Mouse (Mus musculus): ENCODE data around the gene Lrch1. TPM values are rescaled to one million over a fixed set of nuclear protein-coding genes. Genes with fewer than 3 reads are reported as not detected.

The Lrch1 gene
- total RNA-seq (2015), result 16.8 and 19.5 TPM in 2 replicates
- 17.2 and 18.2 TPM in 2 replicates for total RNA-seq (2017)

DNA sequence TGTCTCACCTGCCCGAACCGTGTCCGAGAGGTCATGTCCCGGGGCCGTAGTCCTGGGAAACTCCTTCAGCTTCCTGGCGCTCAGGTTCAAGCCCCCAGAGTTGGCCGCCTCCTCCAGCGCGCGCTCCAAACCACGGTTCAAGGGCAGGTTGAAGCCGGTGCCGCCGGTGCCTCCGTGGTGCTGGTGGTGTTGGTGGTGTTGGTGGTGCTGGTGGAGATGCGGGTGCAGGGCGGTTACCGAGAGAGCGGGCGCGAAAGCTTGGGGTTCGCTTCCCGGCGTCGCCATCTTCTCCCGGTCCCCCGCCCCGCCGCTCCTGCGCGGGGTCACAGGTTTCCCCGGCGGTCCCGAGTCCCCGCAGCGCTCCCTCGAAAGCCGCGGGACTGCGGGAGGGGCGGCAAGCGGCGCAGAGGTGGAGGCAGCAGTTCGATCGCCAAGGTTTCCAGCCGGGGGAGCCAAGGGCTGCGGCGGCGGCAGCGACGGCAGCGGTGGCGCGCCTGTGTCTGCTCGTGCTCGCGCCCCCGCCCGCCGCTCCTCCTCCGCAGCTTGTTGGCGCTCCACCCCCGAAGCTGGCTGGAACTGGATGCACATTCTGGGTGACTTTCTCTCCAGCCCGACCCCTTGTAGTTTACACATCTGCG lies at the start of gene Lrch1:
Gene Lrch1 (minus strand): TSS at position 501 of the 638 bp plus-strand sequence.
- ATAC-seq (ENCODE audit: poor library complexity, severe bottlenecking), result peak; percentile 68

DNA sequence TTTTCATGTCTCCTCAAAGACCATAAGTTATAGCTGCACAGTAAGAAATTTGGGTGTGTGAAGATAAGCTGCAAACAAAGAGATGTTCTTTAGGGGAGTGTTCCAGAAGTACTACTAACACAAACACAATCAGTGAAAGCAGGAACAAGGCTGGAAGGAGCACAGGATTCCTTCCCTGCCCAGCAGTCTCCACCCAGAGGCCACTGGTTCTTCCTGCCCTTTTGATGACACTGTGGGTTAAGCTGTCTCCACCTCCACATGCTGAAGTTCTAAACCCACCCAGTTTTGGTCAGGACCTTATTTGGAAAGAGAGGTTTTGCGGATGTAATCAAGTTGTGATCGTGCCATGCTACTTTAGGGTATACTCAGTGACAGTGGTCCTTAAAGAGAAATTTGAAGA lies 49.4 kb upstream of the Lrch1 start:
- ATAC-seq (ENCODE audit: poor library complexity, severe bottlenecking), result peak; percentile 56

DNA sequence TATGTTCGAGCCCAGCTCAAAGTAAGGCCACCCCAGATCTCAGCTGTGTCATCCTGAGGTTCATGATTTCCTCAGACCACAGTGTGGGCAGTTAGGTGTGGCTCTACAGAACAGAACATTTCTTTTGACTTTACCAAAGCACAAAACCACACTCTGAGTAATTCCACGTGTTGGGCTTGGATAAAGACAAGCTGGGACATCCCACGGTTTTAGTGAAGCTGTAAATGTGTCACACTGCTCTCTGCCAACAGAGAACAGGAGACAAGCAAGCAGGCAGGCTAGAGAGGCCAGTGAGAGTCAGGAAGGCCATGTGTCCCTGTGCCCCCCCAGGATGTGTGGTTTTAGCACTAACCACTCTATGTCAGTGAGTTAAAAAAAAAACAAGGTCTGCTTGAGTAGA lies 48.9 kb upstream of the Lrch1 start:
- peak; percentile 83 for ATAC-seq (ENCODE audit: poor library complexity, severe bottlenecking)

DNA sequence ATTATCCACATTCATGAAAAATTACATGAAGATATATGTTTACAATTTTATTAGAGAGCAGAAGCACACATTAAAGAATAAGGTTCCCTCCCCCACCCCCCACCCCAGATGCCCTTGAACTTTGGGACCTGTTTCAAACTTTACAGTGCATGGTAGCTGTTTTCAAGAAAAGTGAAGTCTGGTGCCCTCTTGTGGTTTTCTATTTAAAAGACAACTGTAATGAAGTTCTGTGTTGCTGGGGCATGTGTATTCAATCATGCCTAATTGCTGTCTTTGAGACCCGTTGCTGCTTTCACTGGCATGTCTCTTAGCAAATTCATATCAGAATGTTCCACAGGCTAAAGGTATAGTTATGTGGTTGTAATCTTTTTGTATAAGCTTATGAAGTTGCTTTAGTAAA lies 42.8 kb upstream of the Lrch1 start:
- peak; percentile 90 for ATAC-seq (ENCODE audit: poor library complexity, severe bottlenecking)

DNA sequence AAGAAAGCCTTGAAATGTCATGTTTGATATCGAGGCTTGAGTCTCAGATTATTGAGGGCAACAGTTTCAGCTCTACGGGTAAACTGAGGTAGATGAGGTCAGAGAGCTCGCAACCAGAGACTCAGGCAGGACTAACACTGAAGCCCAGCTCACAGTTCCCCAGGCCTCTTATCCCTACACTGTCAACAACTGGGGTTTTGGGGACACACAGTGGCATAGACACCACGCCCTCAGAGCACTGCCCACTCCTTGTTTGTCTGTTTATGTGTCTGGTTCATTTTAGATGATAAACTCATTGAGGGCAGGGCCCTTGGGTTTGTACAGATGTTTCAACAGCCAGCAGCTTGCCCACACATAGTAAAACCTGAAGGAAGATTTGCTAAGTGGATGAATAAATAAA lies 42.2 kb upstream of the Lrch1 start:
- ATAC-seq (ENCODE audit: poor library complexity, severe bottlenecking), result no peak

DNA sequence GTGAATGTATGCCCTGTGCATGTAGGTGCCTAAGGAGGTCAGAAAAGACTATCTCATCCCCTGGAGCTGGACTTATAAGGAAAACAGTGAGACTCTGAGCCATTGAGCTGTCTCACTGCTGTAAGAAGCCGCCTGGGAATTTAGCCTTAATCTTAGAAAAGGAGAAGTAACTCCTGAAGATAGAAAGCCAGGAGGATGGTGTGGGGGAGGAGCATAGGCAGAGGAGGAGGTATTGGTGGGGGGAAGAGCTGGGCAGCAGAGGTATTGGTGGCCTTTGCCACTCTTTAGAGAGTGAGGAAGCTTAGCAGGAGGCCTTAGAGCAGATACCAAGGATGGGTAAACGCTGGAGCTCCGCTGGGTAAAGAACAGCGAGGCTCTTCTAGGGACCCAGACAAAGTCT lies 41.6 kb upstream of the Lrch1 start:
- peak; percentile 66 for ATAC-seq (ENCODE audit: poor library complexity, severe bottlenecking)

DNA sequence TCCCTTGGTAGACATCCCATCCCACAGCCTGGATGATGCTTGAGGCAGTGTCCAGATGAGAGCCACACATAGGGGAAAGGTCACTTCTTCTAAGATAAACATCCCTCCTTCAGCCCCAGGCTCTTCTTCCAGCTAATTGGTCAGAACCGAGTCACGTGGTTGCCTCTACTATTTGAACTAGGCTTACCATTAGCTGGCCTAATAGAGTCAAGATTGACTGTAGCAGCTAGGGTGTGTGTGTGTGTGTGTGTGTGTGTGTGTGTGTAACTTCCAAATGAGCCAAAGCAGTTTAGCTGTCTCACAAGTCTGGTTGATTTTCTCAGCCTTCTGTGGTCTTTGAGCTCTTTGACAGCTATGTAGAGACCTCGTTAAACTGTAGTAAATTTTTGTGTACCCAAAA lies 38.9 kb upstream of the Lrch1 start:
- ATAC-seq (ENCODE audit: poor library complexity, severe bottlenecking), result no peak

DNA sequence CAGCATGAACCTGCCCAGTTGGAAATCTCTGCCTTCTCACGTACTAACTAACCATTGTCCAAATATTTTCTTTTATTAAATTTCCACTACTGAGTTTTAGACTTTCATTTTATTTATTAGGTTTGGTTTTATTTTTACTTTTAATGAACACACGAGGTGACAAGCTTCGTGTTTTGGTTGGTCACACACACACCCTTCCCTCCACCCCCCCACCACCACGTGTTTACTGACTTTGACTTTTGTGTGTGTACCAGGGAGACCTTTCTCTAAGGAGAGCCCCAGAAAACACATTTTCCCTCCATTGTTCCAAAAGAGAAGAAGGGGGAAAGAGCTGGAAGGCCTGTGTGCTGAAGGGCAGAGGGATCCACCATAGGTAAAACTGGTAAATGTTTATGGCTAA lies 38.0 kb upstream of the Lrch1 start:
- ATAC-seq (ENCODE audit: poor library complexity, severe bottlenecking), result no peak

DNA sequence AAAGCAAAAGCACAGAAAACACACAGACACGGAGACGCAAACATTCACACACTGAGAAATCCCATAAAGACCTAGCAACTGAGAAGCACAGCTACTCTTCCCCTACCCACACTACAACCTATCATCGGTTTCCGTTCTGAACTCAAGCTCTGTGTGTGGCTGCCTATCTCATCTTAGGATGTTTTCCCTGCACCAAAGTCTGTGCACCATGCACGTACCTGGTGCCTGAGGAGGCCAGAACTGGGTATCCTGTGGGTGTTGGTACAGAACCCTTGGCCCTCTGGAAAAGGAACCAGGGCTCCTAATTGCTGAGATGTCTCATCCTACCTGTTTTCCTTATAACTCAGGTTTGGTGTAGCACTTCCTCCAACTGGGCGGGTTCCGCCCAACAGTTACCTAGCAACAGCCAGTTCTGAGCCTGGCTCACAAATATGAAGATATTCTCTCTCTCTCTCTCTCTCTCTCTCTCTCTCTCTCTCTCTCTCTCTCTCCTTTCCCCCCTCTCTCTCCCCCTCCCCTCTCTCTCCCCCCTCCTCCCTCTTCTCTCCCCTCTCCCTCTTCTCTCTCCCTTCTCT lies 37.2 kb upstream of the Lrch1 start:
- ATAC-seq (ENCODE audit: poor library complexity, severe bottlenecking), result no peak

DNA sequence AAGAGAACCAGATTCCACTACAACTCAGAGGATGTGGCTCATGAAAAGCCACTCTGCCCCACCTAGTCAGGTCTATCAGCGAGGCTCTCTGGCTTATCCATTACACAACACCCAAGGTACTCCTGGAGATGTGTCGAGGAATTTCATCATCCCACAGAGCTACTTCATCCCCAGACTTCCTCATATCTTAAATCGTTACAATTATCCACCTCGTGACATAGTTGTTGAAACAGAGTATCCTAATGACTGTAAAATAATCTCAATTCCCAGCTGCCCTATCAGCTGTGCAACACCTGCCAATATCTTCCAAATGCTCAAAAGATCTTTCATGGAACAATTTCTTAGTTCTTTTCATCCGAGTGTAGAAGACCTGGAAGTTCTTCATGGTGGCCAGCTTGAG lies 35.4 kb upstream of the Lrch1 start:
- peak; percentile 74 for ATAC-seq (ENCODE audit: poor library complexity, severe bottlenecking)

DNA sequence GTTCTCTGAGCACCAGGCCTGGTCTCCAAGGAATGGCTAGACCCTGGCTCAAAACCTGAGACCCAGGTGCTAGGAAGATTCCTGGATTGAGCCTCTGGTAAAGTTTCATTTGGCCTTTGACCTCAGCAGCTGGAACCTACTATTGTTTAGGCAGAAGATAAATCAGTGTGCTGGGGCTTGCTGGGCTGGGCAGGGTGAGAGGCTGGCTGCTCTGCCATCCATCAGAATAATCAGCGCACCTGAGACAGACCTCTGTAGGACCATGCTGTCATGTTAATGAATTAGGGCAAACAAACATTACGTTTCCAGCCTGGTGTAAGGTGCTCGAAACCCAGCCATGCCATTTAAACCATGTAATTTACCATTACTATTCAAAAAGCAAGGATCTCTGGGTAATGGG lies 33.3 kb upstream of the Lrch1 start:
- no peak for ATAC-seq (ENCODE audit: poor library complexity, severe bottlenecking)

DNA sequence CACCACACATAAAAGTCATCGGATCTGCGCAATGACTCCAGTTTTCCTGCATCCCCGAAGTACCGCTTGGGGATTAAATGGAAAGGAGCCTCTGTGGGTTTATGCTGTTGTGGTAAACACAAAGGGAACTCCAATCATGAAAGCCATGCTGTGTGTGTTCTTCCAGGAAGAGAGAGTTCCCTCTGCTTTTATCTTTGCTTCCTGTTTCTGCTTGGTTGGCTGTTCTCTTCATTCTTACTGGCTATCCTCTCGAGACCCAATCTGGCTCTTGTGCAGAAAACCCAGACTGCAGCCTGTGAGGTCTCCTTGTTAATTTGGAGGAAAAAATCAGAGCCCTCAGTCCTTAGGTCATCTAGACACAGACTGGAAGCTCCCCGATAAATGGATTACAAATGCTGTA lies 29.3 kb upstream of the Lrch1 start:
- ATAC-seq (ENCODE audit: poor library complexity, severe bottlenecking), result peak; percentile 68

DNA sequence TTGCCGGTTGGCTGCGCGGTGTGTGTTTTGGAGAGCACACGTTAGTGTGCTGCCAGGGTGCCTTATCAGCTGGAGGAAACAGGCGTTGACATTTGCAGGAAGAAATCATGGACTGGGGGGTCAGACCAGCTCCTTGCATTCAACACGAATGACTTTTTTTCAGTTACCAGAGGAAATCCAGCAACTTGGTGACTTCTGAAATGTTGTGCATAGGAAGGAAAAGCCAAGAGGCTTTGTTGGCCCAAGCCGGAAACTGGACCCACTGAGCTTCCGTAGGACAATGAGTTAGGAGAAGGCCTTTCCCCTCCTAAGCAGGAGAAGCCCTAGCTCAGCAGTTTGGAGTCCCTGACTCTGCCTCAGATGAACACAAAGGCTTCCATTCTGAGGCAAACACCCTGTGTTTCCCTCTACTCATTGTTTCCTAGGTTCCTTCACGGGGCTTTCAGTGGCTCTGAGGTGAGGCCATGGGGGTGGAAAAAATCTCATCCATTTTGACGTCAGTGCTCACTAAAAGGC lies 26.5 kb upstream of the Lrch1 start:
- no peak for ATAC-seq (ENCODE audit: poor library complexity, severe bottlenecking)

DNA sequence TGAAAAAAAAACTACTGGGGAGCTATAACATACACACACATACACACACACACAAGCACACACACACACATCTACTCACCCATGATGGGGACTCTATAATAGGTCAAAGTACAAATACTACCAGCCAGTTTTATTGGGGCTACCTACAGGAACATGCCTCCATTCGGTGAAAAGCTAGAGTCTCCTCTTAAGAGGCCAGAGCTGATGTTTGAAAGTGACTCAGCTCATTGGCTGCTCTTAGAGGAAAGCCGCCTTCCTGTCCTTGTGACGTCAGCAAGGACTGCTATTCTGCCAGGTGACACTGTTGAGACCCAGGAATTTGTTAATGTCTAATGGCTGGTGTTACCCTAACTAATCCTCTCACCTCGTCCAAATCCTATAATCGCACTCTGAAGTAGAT lies 25.0 kb upstream of the Lrch1 start:
- no peak for ATAC-seq (ENCODE audit: poor library complexity, severe bottlenecking)

DNA sequence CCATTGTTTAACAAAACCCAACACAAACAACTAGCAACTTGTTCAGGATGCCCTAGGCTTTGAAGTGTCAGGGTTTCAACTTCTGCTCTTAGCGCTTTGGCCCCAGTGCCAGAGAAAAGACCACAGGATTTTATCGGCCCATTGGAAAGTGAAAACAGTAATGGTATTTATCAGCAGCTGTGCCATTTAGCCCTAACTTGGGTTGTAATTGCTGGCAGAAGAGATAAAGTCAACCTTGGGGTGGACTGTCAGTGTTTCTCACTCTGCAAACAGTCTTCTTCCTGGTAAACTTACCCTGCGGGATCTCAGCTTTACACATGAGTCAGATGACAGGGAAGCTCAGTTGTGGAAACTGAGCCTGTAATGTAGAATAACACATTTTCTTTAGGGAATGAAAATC lies 24.5 kb upstream of the Lrch1 start:
- no peak for ATAC-seq (ENCODE audit: poor library complexity, severe bottlenecking)

DNA sequence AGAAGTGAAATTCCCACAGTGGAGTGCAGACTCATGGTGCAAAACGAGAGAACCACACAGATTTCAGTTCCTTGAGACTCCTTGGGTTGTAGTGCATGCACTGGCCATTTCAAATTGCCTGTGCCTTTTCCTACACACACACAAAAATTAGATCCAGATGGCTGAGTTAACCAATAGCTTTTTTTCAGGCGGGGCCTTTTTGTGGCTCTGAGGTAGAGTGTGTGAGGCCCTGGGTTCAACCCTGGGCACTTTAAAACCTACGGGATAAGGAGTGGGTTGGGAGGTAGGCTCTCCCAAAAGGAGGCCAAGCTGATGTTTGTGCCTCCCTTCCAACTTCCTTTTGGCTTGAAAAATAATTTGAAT lies 15.7 kb upstream of the Lrch1 start:
- ATAC-seq (ENCODE audit: poor library complexity, severe bottlenecking), result no peak

DNA sequence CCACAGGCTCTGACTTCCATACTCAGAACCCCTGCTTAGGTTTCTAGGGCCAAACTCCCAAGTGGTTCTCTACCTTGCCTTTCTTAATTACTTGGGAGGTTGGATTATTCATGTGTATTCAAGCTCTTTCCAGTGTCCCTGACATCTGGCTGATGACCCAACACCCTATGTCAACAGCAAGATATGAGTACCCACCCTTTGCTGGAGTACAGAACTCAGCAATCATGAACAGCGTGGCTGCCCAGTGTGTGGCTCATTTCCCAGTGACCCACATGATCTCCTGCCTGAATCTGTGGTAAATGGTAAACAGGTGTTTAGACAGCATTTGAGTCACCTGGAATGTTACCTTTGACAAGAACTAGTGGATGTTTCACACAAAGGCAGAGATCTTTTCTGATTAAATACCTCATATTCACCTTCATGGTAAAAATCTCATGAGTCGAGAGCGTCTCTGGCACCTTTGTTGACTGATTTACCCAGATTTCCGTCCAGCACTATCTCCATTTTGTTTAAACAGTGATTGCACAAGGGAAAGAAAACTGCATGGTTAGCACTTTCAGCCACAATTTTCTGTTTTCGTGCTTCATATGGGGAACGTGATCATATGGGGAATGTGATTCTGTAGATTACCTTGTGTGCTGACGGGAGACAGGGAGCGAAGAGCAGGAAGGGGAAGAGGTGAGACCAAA lies 15.2 kb upstream of the Lrch1 start:
- ATAC-seq (ENCODE audit: poor library complexity, severe bottlenecking), result no peak

DNA sequence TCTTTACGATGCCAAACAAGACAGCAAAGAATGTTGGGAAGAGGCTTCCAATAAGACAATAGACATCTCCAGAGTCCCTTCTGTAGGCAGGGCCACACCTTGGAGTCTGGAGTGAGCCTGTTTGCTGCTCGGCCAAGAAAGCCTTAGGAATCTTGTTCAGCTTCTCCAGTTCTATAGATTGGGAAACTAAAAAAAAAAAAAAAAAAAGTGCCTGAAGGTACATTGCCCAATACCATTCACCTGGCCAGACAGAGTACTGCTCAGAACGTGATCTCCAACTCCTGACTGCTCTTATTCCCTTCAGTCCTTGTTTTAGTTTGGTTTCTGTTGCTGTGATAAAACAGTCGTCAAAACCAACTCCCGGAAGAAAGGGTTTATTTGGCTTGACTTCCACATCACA lies 12.9 kb upstream of the Lrch1 start:
- ATAC-seq (ENCODE audit: poor library complexity, severe bottlenecking), result no peak

DNA sequence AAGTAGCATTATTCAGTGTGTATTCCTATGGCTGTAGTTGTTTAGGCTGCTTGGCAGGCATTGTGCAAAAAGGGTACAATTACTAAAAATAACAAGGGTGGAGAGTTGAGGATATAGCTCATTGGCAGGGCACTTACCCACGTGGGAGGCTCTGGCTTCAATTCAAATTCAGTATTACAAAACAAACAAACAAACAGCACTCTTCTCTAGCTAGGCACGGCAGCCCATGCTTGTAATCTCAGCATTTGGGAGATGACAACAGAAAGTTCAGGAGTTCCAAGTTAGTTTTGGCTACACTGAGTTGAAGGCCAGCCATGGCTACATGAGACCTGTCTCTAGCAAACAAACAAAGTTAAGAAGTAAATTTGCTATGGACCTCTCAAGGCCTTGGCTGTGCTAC lies 9.0 kb upstream of the Lrch1 start:
- ATAC-seq (ENCODE audit: poor library complexity, severe bottlenecking), result no peak

DNA sequence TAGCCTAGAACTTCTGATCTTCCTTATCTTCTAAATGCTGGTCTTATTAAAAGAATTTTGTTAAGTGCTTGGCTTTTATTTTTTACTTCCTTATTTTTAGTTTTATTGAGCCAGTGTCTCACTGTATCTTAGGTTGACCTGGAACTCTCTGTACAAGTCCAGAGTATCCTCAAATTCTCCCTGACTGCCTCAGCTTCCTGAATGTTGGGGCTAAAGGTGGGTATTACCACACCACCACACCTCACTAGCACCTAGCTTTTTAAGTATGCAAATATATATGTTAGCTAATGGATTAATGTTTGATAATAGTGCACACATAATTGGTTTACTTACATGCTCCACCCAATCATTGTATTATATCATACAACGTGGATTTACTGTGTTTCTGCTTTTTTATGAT lies 8.6 kb upstream of the Lrch1 start:
- ATAC-seq (ENCODE audit: poor library complexity, severe bottlenecking), result no peak

DNA sequence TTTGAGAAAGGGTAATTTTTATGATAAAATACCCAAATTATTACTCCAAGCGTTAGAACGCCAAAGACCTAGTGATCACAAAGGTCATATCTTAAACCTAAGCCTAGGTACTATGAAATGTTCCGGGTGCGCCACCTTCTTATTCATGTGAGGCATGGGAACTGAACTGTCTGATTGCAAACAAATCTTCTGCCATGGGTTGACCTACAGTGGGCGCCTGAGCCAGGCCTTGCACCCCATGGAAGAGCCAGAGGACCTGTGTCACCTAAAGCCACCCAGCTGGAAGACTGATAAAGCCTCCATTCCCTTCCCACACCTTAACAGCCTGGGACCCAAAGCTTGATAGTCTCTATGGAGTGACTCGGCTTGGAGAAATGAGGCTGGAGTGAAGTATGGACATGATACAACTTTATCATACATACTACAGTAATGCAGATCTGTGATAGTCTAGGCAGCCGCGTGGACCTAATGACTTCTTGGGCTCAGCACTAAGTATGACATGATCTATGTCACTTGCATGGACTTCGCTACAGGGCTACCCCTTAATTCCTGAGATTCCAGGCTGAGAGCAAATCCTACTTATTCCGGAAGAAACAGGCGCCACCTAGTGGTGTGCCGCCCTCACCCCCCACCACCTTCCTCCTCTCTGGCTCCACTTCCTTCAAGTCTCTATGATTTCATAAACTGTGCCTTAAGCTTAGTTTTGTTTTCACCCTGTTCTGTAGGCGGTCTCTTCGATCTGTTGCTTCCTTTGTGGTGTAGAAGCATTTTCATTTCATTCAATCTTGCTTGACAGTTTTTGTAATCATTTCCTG lies 957 bp upstream of the Lrch1 start:
- ATAC-seq (ENCODE audit: poor library complexity, severe bottlenecking), result peak; percentile 45

DNA sequence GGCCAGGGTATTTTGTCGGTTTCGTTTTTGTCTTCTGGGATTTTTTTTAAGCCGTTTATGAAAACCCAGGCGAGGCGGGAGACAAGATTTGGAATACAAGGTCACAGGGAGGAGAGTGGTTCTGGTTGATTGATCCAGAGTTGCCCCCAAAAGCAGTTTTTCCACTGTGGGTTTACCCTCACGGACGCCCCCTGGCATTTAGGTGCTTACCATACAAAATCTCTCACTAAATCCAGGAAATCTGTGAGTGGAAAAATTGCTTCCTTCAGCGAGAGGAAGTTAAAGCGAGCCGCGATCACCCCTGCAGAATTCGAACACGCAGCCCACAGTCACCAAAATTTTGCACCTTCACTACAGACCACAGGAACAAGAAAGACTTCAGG lies 329 bp upstream of the Lrch1 start:
- no peak for ATAC-seq (ENCODE audit: poor library complexity, severe bottlenecking)
